Mouse (Mus musculus): ENCODE results near the gene 0610010F05Rik. TPM values are rescaled to one million over a fixed set of nuclear protein-coding genes. Genes with fewer than 3 reads are reported as not detected.
A peak's percentile ranks its signal among the peaks of the same experiment; 100 is the strongest.

Gene 0610010F05Rik
- total RNA-seq (2014; fragmentation: Nextera tagmentation) (42.1 and 50.9 TPM in 2 replicates), total RNA-seq (2017) (36.5 and 43.9 TPM in 2 replicates), polyA plus RNA-seq (2012) (3.3 and 5.5 TPM in 2 replicates)

GRCm38 (mm10) chr11:23632945-23633878 is at the start of gene 0610010F05Rik:
0610010F05Rik (minus strand) TSS chr11:23633639.
- Histone ChIP-seq H3K9me3 (replicated peaks) (no peaks in the 10 kb centered on the region), H3K4me3 (ENCODE audit: low read depth, low read length) (peak within 1 kb of the TSS; percentile 78), H3K4me1 (ENCODE audit: insufficient read depth, low read depth, low read length) (peaks cover 14% of the 10 kb centered on the region), H3K27me3 (ENCODE audit: insufficient read depth, low read length) (no peaks in the 10 kb centered on the region), H3K36me3 (replicated peaks) (peaks cover 17% of the 10 kb centered on the region)
- no peak for TF ChIP-seq POLR2AphosphoS5 (IDR thresholded peaks at IDR 0.05; ENCODE audit: insufficient replicate concordance, low read depth, low read length)
- ATAC-seq (ENCODE audit: extremely low read depth, insufficient number of reproducible peaks, low FRiP score, poor library complexity, severe bottlenecking), result peak; percentile 98
- DNase-seq (ENCODE audit: low spot score), result peak; percentile 92

- DNase-seq (ENCODE audit: low spot score) (no peak), ATAC-seq (ENCODE audit: extremely low read depth, insufficient number of reproducible peaks, low FRiP score, poor library complexity, severe bottlenecking) (no peak)
- H3K4me3 ChIP-seq (ENCODE audit: low read depth, low read length), result no peak overlapping the region
- no peaks in the 10 kb centered on the region for H3K9me3 ChIP-seq (replicated peaks)
- no peaks in the 10 kb centered on the region for H3K27me3 ChIP-seq (ENCODE audit: insufficient read depth, low read length)
- TF ChIP-seq GATA2 (IDR thresholded peaks at IDR 0.05; ENCODE audit: borderline replicate concordance, low read depth, low read length) (no peak), TAL1 (conservative IDR thresholded peaks at IDR 0.05; ENCODE audit: low read depth, low read length) (no peak), POLR2AphosphoS5 (IDR thresholded peaks at IDR 0.05; ENCODE audit: insufficient replicate concordance, low read depth, low read length) (no peak), GATA1 (IDR thresholded peaks at IDR 0.05; ENCODE audit: borderline replicate concordance, low read length) (no peak), CTCF (IDR thresholded peaks at IDR 0.05; ENCODE audit: low read depth, low read length) (no peak)
- H3K36me3 ChIP-seq (replicated peaks), result peaks cover 86% of the 10 kb centered on the region
- H3K4me1 ChIP-seq (ENCODE audit: insufficient read depth, low read depth, low read length), result no peaks in the 10 kb centered on the region
These were observed 49.1 kb upstream of the 0610010F05Rik start for GRCm38 (mm10) chr11:23682561-23682960.

- H3K9me3 ChIP-seq (replicated peaks), result no peaks in the 10 kb centered on the region
- DNase-seq (ENCODE audit: low spot score), result no peak
- peaks cover 89% of the 10 kb centered on the region for H3K36me3 ChIP-seq (replicated peaks)
- H3K4me3 ChIP-seq (ENCODE audit: low read depth, low read length), result no peak overlapping the region
- no peaks in the 10 kb centered on the region for H3K4me1 ChIP-seq (ENCODE audit: insufficient read depth, low read depth, low read length)
- TF ChIP-seq GATA2 (IDR thresholded peaks at IDR 0.05; ENCODE audit: borderline replicate concordance, low read depth, low read length), result no peak
- TF ChIP-seq GATA1 (IDR thresholded peaks at IDR 0.05; ENCODE audit: borderline replicate concordance, low read length), result no peak
- TF ChIP-seq CTCF (IDR thresholded peaks at IDR 0.05; ENCODE audit: low read depth, low read length), result no peak
- no peak for TF ChIP-seq TAL1 (conservative IDR thresholded peaks at IDR 0.05; ENCODE audit: low read depth, low read length)
- TF ChIP-seq POLR2AphosphoS5 (IDR thresholded peaks at IDR 0.05; ENCODE audit: insufficient replicate concordance, low read depth, low read length), result no peak
- H3K27me3 ChIP-seq (ENCODE audit: insufficient read depth, low read length), result no peaks in the 10 kb centered on the region
- no peak for ATAC-seq (ENCODE audit: extremely low read depth, insufficient number of reproducible peaks, low FRiP score, poor library complexity, severe bottlenecking)
These were observed 47.1 kb upstream of the 0610010F05Rik start for GRCm38 (mm10) chr11:23680435-23680950.

DNA sequence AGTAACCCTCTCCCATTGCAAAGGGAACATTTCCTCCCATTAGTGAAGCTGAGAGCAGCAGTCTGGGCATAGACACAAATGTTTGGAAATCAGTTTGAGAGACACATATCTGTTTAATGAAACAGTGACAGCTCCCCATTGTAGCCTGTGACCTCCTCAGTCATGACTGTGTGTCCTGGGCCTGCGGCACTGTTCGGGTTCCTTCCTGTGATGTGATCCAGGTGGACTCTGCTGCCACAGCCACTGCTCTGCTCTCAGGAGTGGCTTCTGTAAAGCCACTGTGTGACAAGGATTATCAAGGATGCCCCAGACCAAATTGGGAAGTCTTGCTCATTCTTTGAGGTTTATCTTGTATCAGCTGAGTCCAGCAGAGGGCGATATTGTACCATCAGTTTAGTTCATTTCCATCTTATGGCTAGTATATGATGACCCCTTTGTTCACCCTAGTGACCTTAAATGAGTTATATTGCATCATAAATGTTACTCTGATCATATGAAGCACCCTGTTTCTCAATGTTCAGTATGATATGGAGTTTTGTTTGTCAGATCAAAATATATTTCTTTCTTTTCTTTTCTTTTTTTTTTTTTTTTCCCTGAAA is 45.7 kb upstream of the 0610010F05Rik start:
- H3K9me3 ChIP-seq (replicated peaks), result no peaks in the 10 kb centered on the region
- DNase-seq (ENCODE audit: low spot score) (peak; percentile 10), ATAC-seq (ENCODE audit: extremely low read depth, insufficient number of reproducible peaks, low FRiP score, poor library complexity, severe bottlenecking) (no peak)
- TF ChIP-seq TAL1 (conservative IDR thresholded peaks at IDR 0.05; ENCODE audit: low read depth, low read length) (no peak), CTCF (IDR thresholded peaks at IDR 0.05; ENCODE audit: low read depth, low read length) (peak; percentile 45; the same call in 1 of the 2 replicates)
- H3K36me3 ChIP-seq (replicated peaks), result peaks cover 95% of the 10 kb centered on the region
- H3K4me3 ChIP-seq (ENCODE audit: low read depth, low read length), result no peak overlapping the region
- no peaks in the 10 kb centered on the region for H3K4me1 ChIP-seq (ENCODE audit: insufficient read depth, low read depth, low read length)
- no peaks in the 10 kb centered on the region for H3K27me3 ChIP-seq (ENCODE audit: insufficient read depth, low read length)

DNA sequence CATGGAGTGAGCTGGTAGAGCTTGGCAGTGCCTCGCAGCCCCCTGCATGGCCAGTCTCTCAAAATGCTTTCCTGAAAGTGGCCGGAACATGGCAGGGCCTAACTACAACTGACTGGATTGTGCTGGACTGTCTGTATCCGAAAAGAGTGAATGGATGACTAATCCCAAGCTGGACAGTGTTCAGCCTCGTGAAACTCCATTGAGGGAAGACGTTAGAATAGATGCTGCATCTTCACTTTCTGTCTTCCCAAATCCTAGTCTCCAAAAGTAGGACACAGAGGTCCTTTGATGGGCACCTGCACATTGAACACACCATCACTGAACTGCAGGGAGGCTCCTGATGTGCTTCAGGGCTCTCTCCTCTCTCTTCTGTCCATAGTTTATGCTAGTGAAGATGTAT is 42.7 kb upstream of the 0610010F05Rik start:
- H3K36me3 ChIP-seq (replicated peaks), result peaks cover 95% of the 10 kb centered on the region
- DNase-seq (ENCODE audit: low spot score) (no peak), ATAC-seq (ENCODE audit: extremely low read depth, insufficient number of reproducible peaks, low FRiP score, poor library complexity, severe bottlenecking) (no peak)
- no peaks in the 10 kb centered on the region for H3K27me3 ChIP-seq (ENCODE audit: insufficient read depth, low read length)
- H3K9me3 ChIP-seq (replicated peaks), result no peaks in the 10 kb centered on the region
- no peak for TF ChIP-seq GATA1 (IDR thresholded peaks at IDR 0.05; ENCODE audit: borderline replicate concordance, low read length)
- no peak for TF ChIP-seq TAL1 (conservative IDR thresholded peaks at IDR 0.05; ENCODE audit: low read depth, low read length)
- no peak for TF ChIP-seq GATA2 (IDR thresholded peaks at IDR 0.05; ENCODE audit: borderline replicate concordance, low read depth, low read length)
- no peak for TF ChIP-seq POLR2AphosphoS5 (IDR thresholded peaks at IDR 0.05; ENCODE audit: insufficient replicate concordance, low read depth, low read length)
- no peak for TF ChIP-seq CTCF (IDR thresholded peaks at IDR 0.05; ENCODE audit: low read depth, low read length)
- no peak overlapping the region for H3K4me3 ChIP-seq (ENCODE audit: low read depth, low read length)
- H3K4me1 ChIP-seq (ENCODE audit: insufficient read depth, low read depth, low read length), result no peaks in the 10 kb centered on the region

GRCm38 (mm10) chr11:23672256-23672749 is 38.9 kb upstream of the 0610010F05Rik start:
- Histone ChIP-seq H3K9me3 (replicated peaks) (no peaks in the 10 kb centered on the region), H3K27me3 (ENCODE audit: insufficient read depth, low read length) (no peaks in the 10 kb centered on the region), H3K4me1 (ENCODE audit: insufficient read depth, low read depth, low read length) (peaks cover 7% of the 10 kb centered on the region; the same call in 1 of the 2 replicates), H3K36me3 (replicated peaks) (peaks cover 80% of the 10 kb centered on the region), H3K4me3 (ENCODE audit: low read depth, low read length) (no peak overlapping the region)
- ATAC-seq (ENCODE audit: extremely low read depth, insufficient number of reproducible peaks, low FRiP score, poor library complexity, severe bottlenecking) (no peak), DNase-seq (ENCODE audit: low spot score) (no peak)
- no peak for TF ChIP-seq POLR2AphosphoS5 (IDR thresholded peaks at IDR 0.05; ENCODE audit: insufficient replicate concordance, low read depth, low read length)
- no peak for TF ChIP-seq GATA2 (IDR thresholded peaks at IDR 0.05; ENCODE audit: borderline replicate concordance, low read depth, low read length)
- no peak for TF ChIP-seq GATA1 (IDR thresholded peaks at IDR 0.05; ENCODE audit: borderline replicate concordance, low read length)
